Mouse (Mus musculus): Measurements from ENCODE around the gene Ctso. TPM values are rescaled to one million over a fixed set of nuclear protein-coding genes. Genes with fewer than 3 reads are reported as not detected.

Ctso gene
- total RNA-seq, 2 experiments from 2014 or later, result 8.7 to 9.5 TPM

GRCm38 (mm10) chr3:81944851-81945393 lies 12.5 kb downstream of the Ctso start:
- intact Hi-C loops (cut with DNase I), result no loop called here

GRCm38 (mm10) chr3:81949048-81949447 lies 16.6 kb downstream of the Ctso start:
- DNase-seq, result no peak
- intact Hi-C loops (cut with DNase I), result no loop called here

More at GRCm38 (mm10) chr3:81944851-81945393, 12.5 kb downstream of the Ctso start:
- no peak for DNase-seq

- DNase-seq, result no peak
- intact Hi-C loops (cut with DNase I), result no loop called here
Observed at GRCm38 (mm10) chr3:81951785-81952184, 19.4 kb downstream of the Ctso start.

- intact Hi-C loops (cut with DNase I), result no loop called here
- DNase-seq, result no peak
Observed at GRCm38 (mm10) chr3:81957484-81957883, 25.1 kb downstream of the Ctso start.

DNA sequence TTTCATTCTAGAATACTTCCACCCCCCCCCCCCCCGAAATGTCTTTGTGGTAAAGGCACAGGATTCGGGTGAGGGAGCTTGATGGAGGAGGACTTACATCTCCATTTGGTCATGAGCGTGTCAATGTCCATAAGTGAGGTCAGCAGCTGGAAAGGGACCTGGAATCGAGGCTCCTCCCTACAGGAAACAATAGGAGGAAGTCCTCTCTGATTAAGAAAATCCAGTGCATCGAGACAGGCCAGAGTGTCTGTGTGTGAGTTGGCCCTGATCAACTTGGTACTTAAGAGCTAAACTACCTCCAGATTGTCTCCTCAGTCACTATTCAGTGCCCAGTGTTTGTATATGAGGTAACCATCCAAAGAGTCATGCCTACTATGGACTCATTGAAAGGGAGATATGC lies 28.9 kb downstream of the Ctso start:
- DNase-seq, result no peak
- intact Hi-C loops (cut with DNase I), result no loop called here

DNA sequence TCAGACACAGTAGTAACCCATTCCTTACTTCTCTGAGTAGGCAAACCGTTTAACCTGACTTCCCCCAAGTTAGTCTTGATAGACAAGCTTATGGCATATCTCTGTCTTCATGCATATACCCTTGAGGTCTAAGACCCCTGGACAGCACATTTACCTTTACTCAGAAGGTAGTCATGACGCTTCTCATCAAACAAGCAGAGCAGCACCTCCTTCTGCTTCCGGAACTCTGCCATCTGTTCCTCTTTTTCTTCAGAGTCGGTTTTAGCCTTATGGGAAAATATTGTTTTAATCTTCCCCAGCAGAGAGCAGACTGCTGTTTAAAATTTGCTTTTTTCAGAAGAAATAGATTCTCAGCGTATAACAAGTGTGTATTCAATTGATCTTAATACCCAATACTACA lies 31.4 kb downstream of the Ctso start:
- no peak for DNase-seq

DNA sequence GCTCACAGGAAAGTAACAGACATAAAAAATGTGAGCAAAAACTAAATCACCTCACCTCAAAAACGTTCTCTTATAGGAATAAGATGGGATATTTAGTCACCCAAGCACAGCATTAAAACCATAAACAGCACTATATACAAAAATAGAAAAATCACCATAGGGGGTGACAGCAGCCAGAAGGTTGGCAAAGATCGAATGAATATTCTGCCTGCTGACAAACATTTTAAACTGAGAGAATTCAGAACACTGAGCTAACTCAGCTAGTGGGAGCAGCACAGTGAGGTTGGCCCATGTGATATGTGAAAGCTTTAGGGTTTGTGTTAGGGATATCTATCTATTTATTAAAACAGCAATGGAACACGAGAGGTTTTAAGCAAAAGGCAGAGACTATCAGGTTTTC lies 32.2 kb downstream of the Ctso start:
- DNase-seq, result no peak
- intact Hi-C loops (cut with DNase I), result no loop called here

More for the DNA sequence above, 31.4 kb downstream of the Ctso start:
- intact Hi-C loops (cut with DNase I), result no loop called here

DNA sequence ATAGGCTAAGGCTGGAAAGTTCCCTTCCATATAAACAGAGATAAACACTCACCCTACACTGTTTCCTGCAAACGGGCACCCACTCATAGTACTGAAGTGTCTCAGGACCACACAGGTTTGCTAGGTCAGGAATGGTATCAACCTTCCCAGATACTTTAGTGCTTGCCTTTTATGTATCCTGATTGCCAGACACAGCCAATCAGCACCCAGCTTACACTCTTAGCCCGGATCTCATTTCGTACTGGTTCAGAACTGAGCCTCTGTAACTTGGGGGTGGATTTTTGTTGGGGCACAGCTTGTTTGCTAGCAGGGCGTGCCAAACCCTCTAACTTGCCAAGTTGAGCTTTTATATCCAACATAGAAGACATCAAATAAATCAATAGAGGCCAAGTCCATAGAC lies 43.2 kb downstream of the Ctso start:
- DNase-seq, result no peak
- intact Hi-C loops (cut with DNase I), result no loop called here

GRCm38 (mm10) chr3:81976102-81976501 lies 43.7 kb downstream of the Ctso start, which contains the start of gene Tdo2:
Tdo2 (minus strand) TSS chr3:81976202.
- no peak for DNase-seq
- intact Hi-C loops (cut with DNase I), result no loop called here

DNA sequence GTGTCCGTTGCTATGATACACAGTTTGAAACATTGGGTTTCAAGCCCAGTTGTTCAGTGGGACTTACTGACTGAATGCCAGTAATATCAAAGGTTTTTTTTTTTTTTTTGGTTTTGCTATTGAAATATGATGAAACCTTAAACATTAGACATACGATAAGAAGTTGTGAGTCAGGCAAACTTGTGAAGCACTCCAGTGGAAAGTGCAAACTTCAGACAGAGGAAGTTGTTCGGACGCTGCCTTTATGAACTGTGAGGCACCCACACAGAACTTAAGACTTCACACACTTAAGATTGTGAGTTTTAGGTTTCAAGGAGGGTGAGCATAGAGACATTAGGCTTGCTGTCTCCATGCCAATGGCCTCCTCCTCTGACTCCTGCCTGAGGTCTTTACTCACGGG lies 49.2 kb downstream of the Ctso start:
- intact Hi-C loops (cut with DNase I), result no loop called here
- DNase-seq, result no peak

DNA sequence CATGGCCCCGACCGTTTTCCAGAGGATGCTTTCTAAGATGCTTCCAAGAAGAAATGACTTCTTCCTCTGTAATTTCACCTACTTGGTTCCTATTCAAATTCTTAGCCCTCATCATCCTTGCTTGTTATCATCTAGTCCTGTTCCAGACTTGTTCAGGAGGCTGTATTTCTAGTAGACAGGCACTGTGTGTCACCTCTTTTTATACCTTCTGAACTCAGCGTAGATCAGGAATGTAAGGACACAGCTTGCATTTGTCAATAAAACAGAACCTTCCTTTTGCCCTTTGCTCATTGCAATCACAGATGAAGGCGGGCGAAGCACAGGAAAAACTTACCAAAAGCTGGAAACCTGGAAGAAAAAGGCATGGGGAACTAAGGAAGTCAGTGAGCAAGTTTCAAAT lies 49.6 kb downstream of the Ctso start, which contains the start of gene Asic5:
Asic5 (plus strand) TSS at position 301 of the 400 bp plus-strand sequence.
- intact Hi-C loops (cut with DNase I), result no loop called here
- no peak for DNase-seq

GRCm38 (mm10) chr3:81983120-81983895 lies 50.9 kb downstream of the Ctso start:
- intact Hi-C loops (cut with DNase I), result no loop called here
- no peak for DNase-seq

DNA sequence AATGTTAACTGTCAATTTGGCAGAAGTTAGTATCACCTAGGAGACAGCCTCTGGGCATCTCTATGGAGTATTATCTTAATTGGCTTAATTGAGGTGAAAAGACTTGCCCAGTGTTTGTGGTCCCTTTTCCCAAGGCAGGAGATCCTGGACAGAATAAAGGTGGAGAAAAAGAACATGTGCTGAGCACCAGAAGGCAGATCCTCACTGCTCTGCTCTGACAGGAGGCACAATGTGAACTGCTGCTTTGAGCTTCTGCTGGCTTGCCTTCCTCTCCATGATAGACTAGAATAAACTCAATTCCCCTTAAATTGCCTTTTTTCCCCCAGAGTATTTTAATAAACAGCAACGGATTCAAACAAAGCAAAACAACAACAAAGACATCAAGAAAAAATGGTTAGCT lies 52.7 kb downstream of the Ctso start:
- intact Hi-C loops (cut with DNase I), result no loop called here
- DNase-seq, result no peak

DNA sequence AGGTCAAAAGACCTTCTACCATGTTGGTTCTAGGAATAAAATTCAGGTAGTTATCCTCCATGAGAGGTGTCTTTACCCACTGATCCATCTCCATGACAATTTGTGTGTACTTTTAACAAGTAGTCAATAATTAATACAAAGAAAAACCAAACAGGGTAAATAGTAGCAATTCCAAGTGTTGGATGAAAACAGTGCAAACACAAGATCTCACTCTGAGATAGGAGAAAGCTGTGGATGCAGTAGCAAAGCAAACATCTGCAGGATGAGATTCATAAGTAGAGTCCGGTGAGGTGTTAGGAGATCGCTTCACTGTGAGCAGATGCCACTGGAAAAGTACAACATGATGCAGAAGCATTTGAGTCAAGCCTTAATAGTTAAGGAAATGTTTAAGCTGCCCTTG lies 53.7 kb downstream of the Ctso start:
- intact Hi-C loops (cut with DNase I), result no loop called here
- DNase-seq, result no peak

DNA sequence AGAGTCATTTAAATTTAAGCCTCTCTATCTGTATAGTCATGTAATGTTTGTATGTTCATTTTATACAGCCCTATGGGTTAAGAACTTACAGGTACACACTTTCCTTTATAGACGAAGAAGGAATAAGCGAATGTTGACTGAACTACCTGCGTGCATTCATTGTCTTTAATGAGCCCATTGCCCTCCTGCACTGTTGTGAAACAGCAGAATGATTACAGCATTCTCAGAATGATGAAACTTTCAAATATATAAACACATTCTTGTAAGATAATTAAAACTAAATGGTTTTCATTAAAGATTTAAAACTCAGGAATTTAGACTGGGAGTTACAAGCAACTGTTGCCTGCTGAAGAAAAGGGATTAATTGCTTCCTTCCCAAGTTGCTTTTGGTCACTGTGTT lies 55.2 kb downstream of the Ctso start:
- intact Hi-C loops (cut with DNase I), result no loop called here
- DNase-seq, result no peak

DNA sequence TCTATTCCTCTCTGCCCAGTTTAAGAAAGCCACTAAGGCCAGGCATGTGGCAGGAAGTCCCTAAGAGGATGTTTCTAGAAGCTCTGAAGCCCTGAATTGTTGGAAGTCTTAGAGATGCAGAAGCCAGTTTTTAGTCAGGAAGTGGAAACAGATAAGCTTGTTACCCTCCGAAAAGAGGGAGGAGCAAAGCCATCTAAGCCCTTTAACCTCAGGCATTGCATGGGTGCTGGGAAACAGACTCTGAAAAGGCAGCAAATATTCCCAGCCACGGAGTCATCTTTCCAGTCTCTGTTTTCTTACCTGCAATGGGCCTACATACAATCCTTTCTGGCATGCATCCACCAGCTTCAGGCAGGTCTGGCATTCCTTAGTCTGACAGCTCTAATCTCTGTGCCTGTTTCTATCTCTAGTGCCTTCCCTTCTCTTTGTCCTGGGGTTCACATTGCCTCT lies 57.3 kb downstream of the Ctso start:
- DNase-seq, result no peak

DNA sequence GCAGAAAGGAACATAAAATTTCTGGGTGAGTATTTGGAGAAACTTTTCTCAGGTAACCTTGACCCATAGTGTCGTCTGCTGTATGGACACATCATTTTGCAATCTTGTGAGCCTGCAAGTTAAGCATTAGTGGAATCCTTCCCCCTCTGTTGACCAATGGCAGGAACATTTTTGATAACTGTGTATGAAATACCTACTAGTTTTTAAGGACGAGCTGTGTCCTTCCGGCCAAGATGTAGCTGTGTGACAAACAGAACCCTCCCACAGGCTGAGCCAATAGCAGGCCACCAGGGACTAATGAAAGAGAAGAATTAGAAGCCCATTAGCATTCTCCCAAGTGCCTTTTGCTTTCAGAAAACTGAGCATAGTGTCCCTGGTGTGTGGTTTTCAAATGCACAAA lies 58.1 kb downstream of the Ctso start:
- DNase-seq, result no peak
- intact Hi-C loops (cut with DNase I), result loop anchor here (10.0 kb wide), 2 partner anchors 734 to 864 kb away; no protein-coding TSS in a partner anchor

More for the DNA sequence above, 57.3 kb downstream of the Ctso start:
- intact Hi-C loops (cut with DNase I), result loop anchor here (10.0 kb wide), 2 partner anchors 735 to 865 kb away; no protein-coding TSS in a partner anchor

DNA sequence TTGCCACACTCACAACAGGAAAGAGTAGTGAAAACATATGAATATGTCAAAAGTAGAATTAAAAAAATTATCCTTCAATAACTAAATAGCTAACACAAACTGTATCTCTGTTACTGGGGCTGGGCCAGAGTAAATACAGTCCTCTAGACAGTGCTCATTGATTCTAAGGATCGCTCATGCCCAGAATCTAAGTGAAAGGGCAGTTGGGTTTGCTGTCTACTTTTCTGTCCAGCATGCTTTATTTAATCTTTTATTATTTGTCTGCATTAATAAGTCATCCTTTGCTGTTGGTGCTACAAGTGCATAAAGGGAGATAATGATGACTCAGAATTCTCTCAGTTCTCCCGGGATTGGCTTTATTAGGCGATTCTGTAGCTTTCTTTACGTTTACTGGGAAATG lies 63.0 kb downstream of the Ctso start:
- no peak for DNase-seq
- intact Hi-C loops (cut with DNase I), result loop anchor here (5.0 to 10.0 kb wide), 3 partner anchors 342 to 859 kb away; no protein-coding TSS in a partner anchor

DNA sequence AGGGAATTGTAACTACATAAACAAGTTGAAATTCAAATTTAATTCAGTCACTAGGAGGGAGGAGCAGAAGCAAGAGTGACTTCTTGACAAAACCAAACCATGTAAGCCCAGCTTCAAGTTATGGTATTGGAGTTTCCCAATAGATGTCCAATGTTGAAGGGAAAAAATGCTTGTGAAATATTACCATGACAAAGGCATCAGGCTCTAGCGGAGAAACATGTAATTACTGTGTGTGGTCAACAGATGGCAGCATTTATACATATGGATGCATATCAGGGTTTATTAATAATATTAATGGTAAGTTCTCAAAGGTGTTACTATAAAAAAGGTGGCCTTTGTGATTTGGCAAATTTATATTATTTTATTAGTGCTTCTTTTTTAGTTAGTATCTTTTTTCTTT lies 63.6 kb downstream of the Ctso start:
- no peak for DNase-seq
- intact Hi-C loops (cut with DNase I), result loop anchor here (2.0 to 10.0 kb wide), 4 partner anchors 33 to 859 kb away; no protein-coding TSS in a partner anchor
